Mouse (Mus musculus) testis, adult 10 weeks (tissue): ENCODE measurements around the gene 1700080O16Rik. TPM values are rescaled to one million over a fixed set of nuclear protein-coding genes. Genes with fewer than 3 reads are reported as not detected.

ENCODE experiments used
- polyA plus RNA-seq: library from polyadenylated mRNA; stranded (reverse); fragments of 350-450 nt; fragmentation: Illumina TruSeq; extraction: RNeasy Lipid Tissue Mini Kit (QIAGEN cat#74804); gene quantifications from one replicate; pipeline ENCODE4 v1.2.3, GENCODE M21; 2014; ENCODE audit warnings: low read depth, low replicate concordance

The 1700080O16Rik gene
- polyA plus RNA-seq = 52.2 TPM

DNA sequence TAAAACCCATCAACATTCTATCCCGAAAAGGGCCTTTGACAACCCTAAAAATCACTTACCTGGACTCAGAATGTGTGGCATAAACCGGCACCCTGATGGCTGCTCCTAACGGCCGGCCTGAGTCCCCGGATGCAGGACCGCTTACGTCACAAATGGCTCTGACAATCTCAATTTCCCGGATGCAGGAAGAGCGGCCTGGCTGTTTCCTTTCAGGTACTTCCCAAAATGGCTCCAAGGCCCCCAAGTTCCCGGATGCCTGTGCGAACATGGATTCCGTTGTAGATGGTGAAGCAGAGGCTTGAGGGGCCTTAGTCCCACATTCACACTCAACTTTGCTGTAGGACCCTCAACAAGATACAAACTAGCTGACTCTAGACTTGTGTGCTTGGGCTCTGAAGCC lies at the start of gene 1700080O16Rik:
Gene 1700080O16Rik, minus strand, starts transcription at position 101 of the 400 bp plus-strand sequence.

Other genes with a start within 250 kb of the 1700080O16Rik start
- 21.3 TPM for gene Usp26, start 171.5 kb downstream of the 1700080O16Rik start, polyA plus RNA-seq
- 10.7 TPM for gene Gpc4, start 192.5 kb upstream of the 1700080O16Rik start, polyA plus RNA-seq